Mouse (Mus musculus): ENCODE measurements around the gene Hoxb9.

Gene Hoxb9

GRCm38 (mm10) chr11:96311520-96312417, 40.5 kb downstream of the Hoxb9 start:
- CTCF ChIA-PET = interaction anchor here in 3 of 4 experiments (0.5 to 1.6 kb wide), 11 partner anchors 8 to 877 kb away, joined by 3 to 8 read pairs (median 4); partner anchors contain the start of gene Hoxb5 (in 2 of the 3)
- POLR2A ChIA-PET = interaction anchor here in 3 of 4 experiments (0.6 to 1.7 kb wide), 7 partner anchors 8 to 71 kb away, joined by 3 to 6 read pairs (median 5); no protein-coding TSS in a partner anchor

DNA sequence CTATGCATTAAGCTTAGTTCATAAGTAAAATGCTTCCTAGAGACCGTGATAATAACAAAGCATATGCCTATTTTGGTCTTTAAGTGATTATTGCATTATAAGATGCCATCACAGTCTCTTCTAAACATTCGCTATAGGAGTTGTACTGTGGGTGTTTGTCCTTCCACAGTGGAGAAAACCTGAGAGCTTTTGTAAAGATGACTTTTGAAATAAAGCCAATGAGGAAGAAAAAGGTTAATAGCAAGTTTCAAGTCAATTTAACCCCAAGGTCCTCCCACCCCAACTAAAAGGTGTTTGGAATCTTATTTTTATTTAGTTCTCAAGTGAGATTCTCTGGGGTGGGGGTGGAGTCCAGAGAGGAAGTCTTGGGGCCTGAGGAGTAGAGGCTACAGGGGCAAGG, 41.9 kb downstream of the Hoxb9 start:
- ChIA-PET POLR2A (interaction anchor here in 1 of 4 experiments (1.4 to 3.3 kb wide), 3 partner anchors 9 to 34 kb away, joined by 3 to 9 read pairs (median 5); no protein-coding TSS in a partner anchor), CTCF (interaction anchor here in 3 of 4 experiments (0.6 to 1.2 kb wide), 3 partner anchors 9 to 126 kb away, joined by 3 to 4 read pairs (median 3); no protein-coding TSS in a partner anchor)

GRCm38 (mm10) chr11:96313806-96314428, 42.7 kb downstream of the Hoxb9 start:
- ChIA-PET CTCF (interaction anchor here in 2 of 4 experiments (0.6 to 1.8 kb wide), 4 partner anchors 9 to 251 kb away, joined by 3 to 5 read pairs (median 4); partner anchors contain the start of gene Hoxb5 (in 1 of the 2)), POLR2A (interaction anchor here in 2 of 4 experiments (0.6 to 3.3 kb wide), 5 partner anchors 10 to 41 kb away, joined by 3 to 9 read pairs (median 4); no protein-coding TSS in a partner anchor)

DNA sequence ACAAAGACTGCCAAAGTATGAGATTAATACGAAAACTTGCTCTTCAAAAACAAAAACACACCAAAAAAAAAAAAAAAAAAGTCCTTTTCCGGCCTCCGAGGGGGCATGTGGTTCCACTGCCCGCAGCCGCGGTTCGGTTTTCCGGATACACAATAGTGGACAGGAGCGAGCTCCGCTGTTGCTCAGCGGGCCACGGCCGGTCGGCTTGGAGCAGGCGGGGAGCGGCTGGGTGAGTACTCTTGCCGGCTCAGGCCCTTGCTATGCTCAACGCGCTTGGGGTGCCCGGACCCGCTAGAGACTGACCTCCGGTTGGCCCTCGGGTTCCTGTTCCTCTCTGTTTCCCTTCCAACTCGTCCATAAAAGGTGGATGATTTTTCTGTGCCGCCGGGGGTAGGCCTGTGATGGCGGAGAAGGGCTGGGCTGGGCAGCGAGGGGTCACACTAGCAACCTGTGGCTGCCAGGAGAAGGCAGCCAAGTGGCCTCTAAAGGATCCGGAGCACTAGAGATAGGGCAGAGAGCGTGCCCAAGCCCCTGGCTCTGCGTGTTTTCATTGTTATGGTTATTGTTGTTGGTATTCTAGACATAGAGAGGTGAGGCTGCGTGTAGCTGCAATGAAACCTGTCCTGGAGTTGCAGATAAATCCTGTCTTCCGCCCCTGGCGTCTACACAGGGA, 43.5 kb downstream of the Hoxb9 start:
- ChIA-PET POLR2A (interaction anchor here in 3 of 4 experiments (0.6 to 3.3 kb wide), 6 partner anchors 9 to 220 kb away, joined by 3 to 9 read pairs (median 4); no protein-coding TSS in a partner anchor), CTCF (interaction anchor here in 2 of 4 experiments (0.7 to 1.8 kb wide), 4 partner anchors 10 to 124 kb away, joined by 3 to 7 read pairs (median 4); partner anchors contain the start of gene Hoxb5 (in 1 of the 2))

- POLR2A ChIA-PET = interaction anchor here in 3 of 4 experiments (0.6 to 3.3 kb wide), 4 partner anchors 11 to 219 kb away, joined by 4 to 9 read pairs (median 4); no protein-coding TSS in a partner anchor
- CTCF ChIA-PET = interaction anchor here in 2 of 4 experiments (0.8 to 1.8 kb wide), 4 partner anchors 9 to 124 kb away, joined by 3 to 5 read pairs (median 4); partner anchors contain the start of gene Hoxb5 (in 2 of the 2)
Observed at GRCm38 (mm10) chr11:96315344-96315681, 44.1 kb downstream of the Hoxb9 start.

- CTCF ChIA-PET = interaction anchor here in 2 of 4 experiments (0.6 kb wide), 2 partner anchors 217 to 337 kb away, joined by 3 to 4 read pairs; no protein-coding TSS in a partner anchor
- POLR2A ChIA-PET = interaction anchor here in 3 of 4 experiments (0.7 to 1.3 kb wide), 4 partner anchors 10 to 35 kb away, joined by 3 read pairs; no protein-coding TSS in a partner anchor
Observed at GRCm38 (mm10) chr11:96316696-96317607, 45.7 kb downstream of the Hoxb9 start.

GRCm38 (mm10) chr11:96317608-96318367, 46.5 kb downstream of the Hoxb9 start, which contains the start of gene Hoxb4:
Gene Hoxb4 (plus strand): TSS chr11:96318267.
- ChIA-PET CTCF (interaction anchor here in 2 of 4 experiments (0.6 to 0.7 kb wide), 2 partner anchors 15 to 216 kb away, joined by 3 read pairs; no protein-coding TSS in a partner anchor), POLR2A (interaction anchor here in 1 of 4 experiments (1.0 kb wide), 1 partner anchor 14 kb away, joined by 3 read pairs; no protein-coding TSS in a partner anchor)

- ChIA-PET CTCF (no interaction called here), POLR2A (interaction anchor here in 1 of 4 experiments (1.0 kb wide), 1 partner anchor 14 kb away, joined by 3 read pairs; no protein-coding TSS in a partner anchor)
Observed at GRCm38 (mm10) chr11:96318368-96319070, 47.3 kb downstream of the Hoxb9 start.

- POLR2A ChIA-PET = no interaction called here
- CTCF ChIA-PET = interaction anchor here in 1 of 4 experiments (0.6 kb wide), 1 partner anchor 12 kb away, joined by 3 read pairs; no protein-coding TSS in a partner anchor
Observed at GRCm38 (mm10) chr11:96319071-96319902, 48.0 kb downstream of the Hoxb9 start.

GRCm38 (mm10) chr11:96319910-96320309, 48.7 kb downstream of the Hoxb9 start:
- CTCF ChIA-PET = interaction anchor here in 1 of 4 experiments (0.6 kb wide), 1 partner anchor 12 kb away, joined by 3 read pairs; no protein-coding TSS in a partner anchor
- POLR2A ChIA-PET = no interaction called here

GRCm38 (mm10) chr11:96320688-96321087, 49.4 kb downstream of the Hoxb9 start:
- CTCF ChIA-PET = interaction anchor here in 1 of 4 experiments (0.5 to 0.6 kb wide), 2 partner anchors 84 to 377 kb away, joined by 4 read pairs; no protein-coding TSS in a partner anchor

GRCm38 (mm10) chr11:96321846-96322245, 50.6 kb downstream of the Hoxb9 start:
- ChIA-PET POLR2A (interaction anchor here in 1 of 4 experiments (0.6 to 1.6 kb wide), 4 partner anchors 10 to 153 kb away, joined by 3 to 4 read pairs (median 3); no protein-coding TSS in a partner anchor), CTCF (interaction anchor here in 3 of 4 experiments (0.6 to 1.1 kb wide), 4 partner anchors 10 to 240 kb away, joined by 3 to 5 read pairs (median 4); no protein-coding TSS in a partner anchor)

More at GRCm38 (mm10) chr11:96320688-96321087, 49.4 kb downstream of the Hoxb9 start:
- POLR2A ChIA-PET = no interaction called here

DNA sequence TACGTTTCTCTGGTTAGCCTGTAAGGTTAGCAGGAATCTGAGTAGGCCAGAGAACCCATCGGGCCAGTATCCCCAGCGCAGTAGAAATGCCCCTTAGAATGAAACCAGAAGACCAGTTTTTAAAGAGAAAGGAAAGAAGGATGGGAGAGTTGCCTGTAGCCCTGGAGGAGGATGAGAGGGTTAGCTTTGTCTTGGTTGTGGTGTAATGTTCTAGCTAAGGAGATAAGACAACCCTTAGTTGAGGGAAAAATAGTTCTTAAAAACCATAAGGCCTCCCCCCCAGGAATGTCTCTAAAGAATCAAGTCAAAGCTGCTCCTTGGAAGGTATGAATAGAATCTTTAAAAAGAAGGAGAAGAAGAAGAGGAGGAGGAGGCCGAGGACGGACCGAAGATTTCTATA, 51.5 kb downstream of the Hoxb9 start:
- POLR2A ChIA-PET = interaction anchor here in 2 of 4 experiments (0.7 to 1.6 kb wide), 4 partner anchors 9 to 64 kb away, joined by 3 to 4 read pairs (median 4); partner anchors contain the start of gene Hoxb5 (in 1 of the 2)
- CTCF ChIA-PET = interaction anchor here in 3 of 4 experiments (0.5 to 1.1 kb wide), 4 partner anchors 9 to 297 kb away, joined by 3 to 5 read pairs (median 4); no protein-coding TSS in a partner anchor

DNA sequence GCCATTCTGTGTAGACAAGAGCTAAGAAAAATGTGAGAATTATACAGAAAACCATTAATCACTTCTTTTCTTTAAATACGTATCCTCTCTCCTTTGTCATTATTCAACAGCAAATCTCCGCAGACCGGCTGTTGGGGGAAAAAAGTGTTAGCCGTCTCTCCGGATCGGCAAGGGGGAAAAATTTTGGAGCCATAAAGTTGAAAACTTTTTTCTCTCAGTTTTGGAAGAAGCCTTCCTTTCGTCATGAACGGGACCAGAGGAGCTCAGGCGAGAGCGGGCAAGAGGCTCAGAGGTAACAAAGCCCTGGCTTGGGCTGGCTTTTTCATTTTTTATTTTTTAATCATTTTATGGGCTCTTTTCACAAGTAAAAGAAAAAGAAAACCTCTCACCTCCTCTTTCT, 51.9 kb downstream of the Hoxb9 start, which contains the start of gene Hoxb3:
Gene Hoxb3, plus strand, starts transcription at position 173 of the 400 bp plus-strand sequence.
- ChIA-PET POLR2A (interaction anchor here in 2 of 4 experiments (0.7 to 1.6 kb wide), 3 partner anchors 9 to 29 kb away, joined by 3 to 4 read pairs (median 4); partner anchors contain the start of gene Hoxb5 (in 1 of the 2)), CTCF (interaction anchor here in 1 of 4 experiments (0.5 kb wide), 1 partner anchor 296 kb away, joined by 4 read pairs; no protein-coding TSS in a partner anchor)
